Mouse (Mus musculus) small intestine, adult 2 months (tissue): ENCODE measurements around the gene Snx8. TPM values are rescaled to one million over a fixed set of nuclear protein-coding genes. Genes with fewer than 3 reads are reported as not detected.

Experiments used
- H3K27ac ChIP-seq: fragments of 200-500 bp; 2 replicates; pipeline ENCODE4 v1.5.1; 2012; ENCODE audit warnings: low read depth, low read length, control low read depth, inconsistent platforms; ENCODE audit not compliant: insufficient read depth
- H3K27me3 ChIP-seq: fragments of 200-500 bp; 2 replicates; pipeline ENCODE4 v1.6.1; 2012; ENCODE audit warnings: mild to moderate bottlenecking, moderate library complexity, low read length, inconsistent platforms; ENCODE audit not compliant: control insufficient read depth, insufficient read depth
- H3K36me3 ChIP-seq: fragments of 200-500 bp; 2 replicates; pipeline ENCODE4 v1.6.1; 2012; ENCODE audit warnings: mild to moderate bottlenecking, low read length, control low read depth, inconsistent platforms; ENCODE audit not compliant: control insufficient read depth, insufficient read depth
- H3K4me1 ChIP-seq: fragments of 200-500 bp; 2 replicates; pipeline ENCODE4 v1.6.1; 2012; ENCODE audit warnings: low read length, inconsistent platforms, mixed read lengths; ENCODE audit not compliant: control insufficient read depth, insufficient read depth, insufficient read length
- H3K4me3 ChIP-seq: fragments of 200-500 bp; 2 replicates; pipeline ENCODE4 v1.5.1; 2012; ENCODE audit warnings: low read depth, mild to moderate bottlenecking, control low read depth, inconsistent platforms, low read length, moderate library complexity
- CTCF ChIP-seq: fragments of 200-500 bp; IDR thresholded peaks from 2 replicates; pipeline ENCODE4 v1.5.1; 2012; ENCODE audit warnings: low read depth, mild to moderate bottlenecking, control low read depth, inconsistent platforms, low read length, moderate library complexity, mixed read lengths; ENCODE audit not compliant: insufficient replicate concordance, insufficient read length; ENCODE audit errors: extremely low read depth
- POLR2A ChIP-seq: fragments of 200-500 bp; IDR thresholded peaks from 2 replicates; pipeline ENCODE4 v1.6.1; 2012; ENCODE audit warnings: low read depth, mild to moderate bottlenecking, control low read depth, inconsistent platforms, low read length, moderate library complexity
- WGBS: fragments of 180-500 bp; shearing (Covaris S2); methylation state at CpG from one replicate; pipeline ENCODE4 v1.1.7; 2018; 5-methylcytosine and 5-hydroxymethylcytosine counted together
- polyA plus RNA-seq: library from polyadenylated mRNA; depleted of rRNA; stranded (reverse); fragments of >200 nt; gene quantifications from 2 replicates; pipeline ENCODE4 v1.2.3, GENCODE M21; 2012; rRNA removed

Snx8 gene
- 5.0 and 6.6 TPM in 2 replicates for polyA plus RNA-seq

- H3K27ac ChIP-seq: no peak within 1 kb of the TSS
- H3K27me3 ChIP-seq: no peaks in the 10 kb centered on the region
- WGBS: under 1% methylated on average over 62 of the region's 63 CpGs
- peaks cover 5% of the 10 kb centered on the region for H3K4me1 ChIP-seq
- H3K36me3 ChIP-seq: no peaks in the 10 kb centered on the region
- peak within 1 kb of the TSS; percentile 73 for H3K4me3 ChIP-seq
- peak; percentile 53 for TF ChIP-seq POLR2A
- no peak for TF ChIP-seq CTCF
Measured at GRCm38 (mm10) chr5:140388588-140389576, at the start of gene Snx8. Gene Snx8 (minus strand): TSS chr5:140389262.

- 92% methylated on average over 17 of the region's 17 CpGs for WGBS
- peaks cover 4% of the 10 kb centered on the region; the same call in 1 of the 2 replicates for H3K4me1 ChIP-seq
- H3K4me3 ChIP-seq: no peak overlapping the region
- TF ChIP-seq CTCF (no peak), POLR2A (no peak)
- H3K36me3 ChIP-seq: peaks cover 43% of the 10 kb centered on the region
- H3K27ac ChIP-seq: no peak overlapping the region
- H3K27me3 ChIP-seq: no peaks in the 10 kb centered on the region
Measured at GRCm38 (mm10) chr5:140425016-140425783, 36.1 kb upstream of the Snx8 start.

GRCm38 (mm10) chr5:140420616-140421015 lies 31.6 kb upstream of the Snx8 start:
- TF ChIP-seq CTCF: no peak
- TF ChIP-seq POLR2A: no peak
- H3K36me3 ChIP-seq: peaks cover 3% of the 10 kb centered on the region; the same call in 1 of the 2 replicates
- H3K27me3 ChIP-seq: no peaks in the 10 kb centered on the region
- H3K4me3 ChIP-seq: peak overlapping the region; percentile 11
- H3K27ac ChIP-seq: no peak overlapping the region
- WGBS: 17% methylated on average over 4 of the region's 4 CpGs
- peaks cover 4% of the 10 kb centered on the region; the same call in 1 of the 2 replicates for H3K4me1 ChIP-seq

GRCm38 (mm10) chr5:140419442-140420080 lies 30.5 kb upstream of the Snx8 start:
- TF ChIP-seq CTCF (no peak), POLR2A (no peak)
- Histone ChIP-seq H3K4me1 (peaks cover 4% of the 10 kb centered on the region; the same call in 1 of the 2 replicates), H3K36me3 (no peaks in the 10 kb centered on the region; the same call in 1 of the 2 replicates), H3K27me3 (no peaks in the 10 kb centered on the region), H3K27ac (peak overlapping the region; percentile 54; the same call in 1 of the 2 replicates), H3K4me3 (peak overlapping the region; percentile 94)
- WGBS: 1% methylated on average over 62 of the region's 62 CpGs

GRCm38 (mm10) chr5:140418489-140419441 lies 29.7 kb upstream of the Snx8 start, which contains the start of gene Eif3b:
Gene Eif3b (plus strand): TSS chr5:140419328.
- under 1% methylated on average over 65 of the region's 65 CpGs for whole genome bisulfite sequencing
- H3K36me3 ChIP-seq: no peaks in the 10 kb centered on the region; the same call in 1 of the 2 replicates
- TF ChIP-seq CTCF: no peak
- TF ChIP-seq POLR2A: peak; percentile 59
- no peaks in the 10 kb centered on the region for H3K27me3 ChIP-seq
- H3K4me3 ChIP-seq: peak within 1 kb of the TSS; percentile 99
- H3K4me1 ChIP-seq: peaks cover 4% of the 10 kb centered on the region; the same call in 1 of the 2 replicates
- peak within 1 kb of the TSS; percentile 92 for H3K27ac ChIP-seq
